Mouse (Mus musculus): ENCODE results near the gene Nfe2. TPM values are rescaled to one million over a fixed set of nuclear protein-coding genes. Genes with fewer than 3 reads are reported as not detected.
A peak's percentile ranks its signal among the peaks of the same experiment; 100 is the strongest.

The Nfe2 gene
- total and polyA plus RNA-seq, 3 experiments: 0.86 to 2.0 (median 1.6) TPM

GRCm38 (mm10) chr15:103285778-103286417, 27.7 kb upstream of the Nfe2 start:
- DNase-seq: peak; percentile 60 to 70
- no peak overlapping the region; the same call in 1 of the 2 replicates for H3K9ac ChIP-seq (ENCODE audit: low read depth, low read length)
- H3K79me2 ChIP-seq (replicated peaks; ENCODE audit: control insufficient read depth, insufficient read depth, low read length): peaks cover 5% of the 10 kb centered on the region
- no peak overlapping the region for H3K4me3 ChIP-seq
- peaks cover 9% of the 10 kb centered on the region for H3K36me3 ChIP-seq (ENCODE audit: control insufficient read depth, insufficient read depth, low read length)
- H3K27me3 ChIP-seq (ENCODE audit: control insufficient read depth, insufficient read depth, low read length): no peaks in the 10 kb centered on the region
- H3K4me1 ChIP-seq (ENCODE audit: control insufficient read depth, insufficient read depth, low read length): peaks cover 13% of the 10 kb centered on the region
- intact Hi-C loops (cut with DNase I): loop anchor here (2.0 kb wide), 1 partner anchor 21 kb away; no protein-coding TSS in a partner anchor
- TF ChIP-seq POLR2A (IDR thresholded peaks at IDR 0.05; ENCODE audit: insufficient read depth, low read depth, low read length) (no peak), EP300 (IDR thresholded peaks at IDR 0.05; ENCODE audit: insufficient read depth, low read depth, low read length) (0 out of 2 replicates have a peak, but pooled peaks have one; percentile 51)
- WGBS: 17% methylated on average over 1 of the region's 1 CpGs
- H3K27ac ChIP-seq: no peak overlapping the region; the same call in 1 of the 2 replicates

GRCm38 (mm10) chr15:103284647-103285046, 26.4 kb upstream of the Nfe2 start:
- Histone ChIP-seq H3K4me3 (no peak overlapping the region), H3K36me3 (ENCODE audit: control insufficient read depth, insufficient read depth, low read length) (peaks cover 9% of the 10 kb centered on the region), H3K27ac (no peak overlapping the region; the same call in 1 of the 2 replicates), H3K4me1 (ENCODE audit: control insufficient read depth, insufficient read depth, low read length) (peaks cover 13% of the 10 kb centered on the region), H3K27me3 (ENCODE audit: control insufficient read depth, insufficient read depth, low read length) (no peaks in the 10 kb centered on the region), H3K79me2 (replicated peaks; ENCODE audit: control insufficient read depth, insufficient read depth, low read length) (peaks cover 5% of the 10 kb centered on the region), H3K9ac (ENCODE audit: low read depth, low read length) (no peak overlapping the region)
- DNase-seq: no peak
- WGBS: 22% methylated on average over 2 of the region's 2 CpGs
- intact Hi-C loops (cut with DNase I): loop anchor here (2.0 kb wide), 1 partner anchor 22 kb away; no protein-coding TSS in a partner anchor
- TF ChIP-seq POLR2A (IDR thresholded peaks at IDR 0.05; ENCODE audit: insufficient read depth, low read depth, low read length) (no peak), CTCF (IDR thresholded peaks at IDR 0.05) (peak; percentile 37)

- no peak for DNase-seq
- Histone ChIP-seq H3K36me3 (ENCODE audit: control insufficient read depth, insufficient read depth, low read length) (peaks cover 9% of the 10 kb centered on the region), H3K9ac (ENCODE audit: low read depth, low read length) (no peak overlapping the region), H3K27me3 (ENCODE audit: control insufficient read depth, insufficient read depth, low read length) (no peaks in the 10 kb centered on the region), H3K27ac (no peak overlapping the region), H3K4me1 (ENCODE audit: control insufficient read depth, insufficient read depth, low read length) (peaks cover 13% of the 10 kb centered on the region), H3K4me3 (no peak overlapping the region), H3K79me2 (replicated peaks; ENCODE audit: control insufficient read depth, insufficient read depth, low read length) (peaks cover 6% of the 10 kb centered on the region)
- intact Hi-C loops (cut with DNase I): loop anchor here (2.0 kb wide), 1 partner anchor 23 kb away; no protein-coding TSS in a partner anchor
- no peak for TF ChIP-seq EP300 (IDR thresholded peaks at IDR 0.05; ENCODE audit: insufficient read depth, low read depth, low read length)
- TF ChIP-seq CTCF (IDR thresholded peaks at IDR 0.05): peak; percentile 73
- no peak for TF ChIP-seq POLR2A (IDR thresholded peaks at IDR 0.05; ENCODE audit: insufficient read depth, low read depth, low read length)
- WGBS: 72% methylated on average over 3 of the region's 3 CpGs
Measured at GRCm38 (mm10) chr15:103284066-103284465, 25.9 kb upstream of the Nfe2 start.

GRCm38 (mm10) chr15:103281465-103282205, 23.4 kb upstream of the Nfe2 start:
- no peak overlapping the region for H3K27ac ChIP-seq
- H3K27me3 ChIP-seq (ENCODE audit: control insufficient read depth, insufficient read depth, low read length): no peaks in the 10 kb centered on the region
- H3K4me3 ChIP-seq: no peak overlapping the region
- no peak for DNase-seq
- peaks cover 14% of the 10 kb centered on the region for H3K79me2 ChIP-seq (replicated peaks; ENCODE audit: control insufficient read depth, insufficient read depth, low read length)
- intact Hi-C loops (cut with DNase I): loop anchor here (2.0 kb wide), 1 partner anchor 31 kb away; no protein-coding TSS in a partner anchor
- no peak overlapping the region for H3K9ac ChIP-seq (ENCODE audit: low read depth, low read length)
- 79% methylated on average over 3 of the region's 3 CpGs for WGBS
- TF ChIP-seq CTCF (IDR thresholded peaks at IDR 0.05): no peak
- no peak for TF ChIP-seq POLR2A (IDR thresholded peaks at IDR 0.05; ENCODE audit: insufficient read depth, low read depth, low read length)
- no peak for TF ChIP-seq EP300 (IDR thresholded peaks at IDR 0.05; ENCODE audit: insufficient read depth, low read depth, low read length)
- H3K36me3 ChIP-seq (ENCODE audit: control insufficient read depth, insufficient read depth, low read length): peaks cover 8% of the 10 kb centered on the region
- H3K4me1 ChIP-seq (ENCODE audit: control insufficient read depth, insufficient read depth, low read length): peaks cover 13% of the 10 kb centered on the region

- H3K27ac ChIP-seq: no peak overlapping the region
- peaks cover 10% of the 10 kb centered on the region for H3K4me1 ChIP-seq (ENCODE audit: control insufficient read depth, insufficient read depth, low read length)
- 56% methylated on average over 3 of the region's 3 CpGs for WGBS
- TF ChIP-seq CTCF (IDR thresholded peaks at IDR 0.05) (peak; percentile 75), EP300 (IDR thresholded peaks at IDR 0.05; ENCODE audit: insufficient read depth, low read depth, low read length) (no peak)
- intact Hi-C loops (cut with DNase I): loop anchor here (2.0 kb wide), 1 partner anchor 30 kb away; no protein-coding TSS in a partner anchor
- peaks cover 14% of the 10 kb centered on the region for H3K79me2 ChIP-seq (replicated peaks; ENCODE audit: control insufficient read depth, insufficient read depth, low read length)
- peaks cover 5% of the 10 kb centered on the region for H3K36me3 ChIP-seq (ENCODE audit: control insufficient read depth, insufficient read depth, low read length)
- no peak overlapping the region for H3K9ac ChIP-seq (ENCODE audit: low read depth, low read length)
- no peak for DNase-seq
- no peaks in the 10 kb centered on the region for H3K27me3 ChIP-seq (ENCODE audit: control insufficient read depth, insufficient read depth, low read length)
- no peak overlapping the region for H3K4me3 ChIP-seq
Measured at GRCm38 (mm10) chr15:103280817-103281464, 22.7 kb upstream of the Nfe2 start.

All from heart, adult 2 months (tissue).